Mouse (Mus musculus): ENCODE measurements at regions not wholly inside any gene's neighbourhood (a gene's known extent, or its start where the extent isn't known, plus 50 kb on each side); places are given as distances from the start of the nearest gene placed in this dataset.

DNA sequence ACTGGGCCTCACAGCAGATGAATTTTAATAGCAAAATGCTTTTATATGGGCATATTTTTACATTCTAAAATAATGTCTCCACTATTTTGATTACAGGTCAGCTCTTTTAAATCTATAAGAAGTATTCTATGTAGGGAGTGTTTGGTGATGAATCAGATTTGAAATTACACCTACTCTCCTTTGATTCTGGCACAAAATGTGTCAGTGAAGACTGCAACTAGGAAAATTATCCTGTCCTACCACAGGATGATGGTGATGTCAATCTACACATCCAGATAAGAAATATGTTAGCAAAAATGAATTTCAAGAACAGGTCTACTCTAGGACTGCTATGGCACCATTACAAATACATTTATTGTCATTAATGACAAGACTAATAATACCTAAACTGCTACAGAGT lies 60.9 kb upstream of the Acyp2 start:
- no peak overlapping the region for H3K4me3 ChIP-seq (ENCODE audit: low read depth, low read length)
- ATAC-seq (ENCODE audit: low FRiP score) (no peak), DNase-seq (ENCODE audit: low spot score) (no peak)
- no peaks in the 10 kb centered on the region for H3K27me3 ChIP-seq (ENCODE audit: insufficient read depth, low read length)
- no peaks in the 10 kb centered on the region for H3K4me1 ChIP-seq (ENCODE audit: insufficient read depth, low read length)
- no peak overlapping the region for H3K9ac ChIP-seq (replicated peaks; ENCODE audit: low read length, poor library complexity, severe bottlenecking)
- no peak for TF ChIP-seq CTCF (IDR thresholded peaks at IDR 0.05)
- no peak overlapping the region for H3K4me2 ChIP-seq (ENCODE audit: low read depth, low read length, poor library complexity, severe bottlenecking)
- no peak overlapping the region for H3K27ac ChIP-seq (ENCODE audit: low read depth, low read length)
- no peaks in the 10 kb centered on the region for H3K36me3 ChIP-seq (ENCODE audit: insufficient read depth, low read length)
- no peaks in the 10 kb centered on the region for H3K9me3 ChIP-seq (ENCODE audit: low read length)

DNA sequence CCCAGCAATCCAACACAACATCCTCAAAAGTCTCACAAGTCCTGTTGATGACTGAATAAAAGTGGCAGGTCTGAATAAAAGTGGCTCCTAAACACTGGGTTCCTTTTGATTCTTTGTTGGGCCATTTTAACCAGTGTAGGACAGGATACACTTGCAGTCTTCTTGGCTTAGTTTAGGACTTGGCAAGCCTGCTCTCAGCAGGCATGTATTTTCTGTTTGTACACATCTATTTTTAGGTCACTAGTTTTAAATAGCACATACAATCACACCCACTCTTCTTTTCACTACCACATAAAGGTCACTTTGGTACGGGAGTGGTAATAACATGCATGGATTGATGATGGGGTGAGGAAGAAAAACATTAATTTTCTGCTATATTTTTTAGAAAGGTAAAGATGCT lies 50.7 kb upstream of the Psme4 start:
- peak; percentile 30 for DNase-seq (ENCODE audit: low spot score)
- no peak overlapping the region for H3K4me3 ChIP-seq (ENCODE audit: low read depth, low read length)
- no peak for ATAC-seq (ENCODE audit: low FRiP score)
- no peaks in the 10 kb centered on the region for H3K27me3 ChIP-seq (ENCODE audit: insufficient read depth, low read length)
- no peaks in the 10 kb centered on the region for H3K4me1 ChIP-seq (ENCODE audit: insufficient read depth, low read length)
- H3K9ac ChIP-seq (replicated peaks; ENCODE audit: low read length, poor library complexity, severe bottlenecking), result no peak overlapping the region
- no peaks in the 10 kb centered on the region for H3K36me3 ChIP-seq (ENCODE audit: insufficient read depth, low read length)
- TF ChIP-seq CTCF (IDR thresholded peaks at IDR 0.05), result no peak
- no peaks in the 10 kb centered on the region for H3K9me3 ChIP-seq (ENCODE audit: low read length)
- H3K4me2 ChIP-seq (ENCODE audit: low read depth, low read length, poor library complexity, severe bottlenecking), result no peak overlapping the region
- H3K27ac ChIP-seq (ENCODE audit: low read depth, low read length), result no peak overlapping the region
- 67% methylated on average over 1 of the region's 1 CpGs for WGBS

Data from midbrain, postnatal 0 days (tissue).